Mouse (Mus musculus): ENCODE results near the gene Mylk2.

DNA sequence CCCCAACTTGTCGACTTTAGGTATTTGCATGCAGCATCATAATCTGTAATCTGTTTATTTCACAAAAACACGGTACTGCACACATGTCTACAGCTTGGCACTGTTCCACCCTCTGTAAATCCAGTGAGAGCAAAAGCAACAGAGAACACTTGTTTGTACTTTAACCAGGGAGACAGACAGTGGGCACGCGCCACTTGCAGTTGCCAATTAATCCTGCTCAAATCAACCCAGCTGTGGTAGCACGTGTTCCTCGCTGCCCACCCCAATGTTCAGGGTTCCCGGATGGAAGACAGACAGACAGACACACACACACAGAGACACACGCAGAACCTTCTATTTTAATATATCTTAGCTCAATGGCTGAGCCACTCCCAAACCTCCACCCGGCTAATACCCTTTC is 15.3 kb upstream of the Mylk2 start:
- no peak for TF ChIP-seq CHD2 (IDR thresholded peaks at IDR 0.05; ENCODE audit: low read depth, low read length)
- TF ChIP-seq MAFK (IDR thresholded peaks at IDR 0.05; ENCODE audit: insufficient read depth, low read depth, low read length), result no peak
- TF ChIP-seq ZNF384 (IDR thresholded peaks at IDR 0.05; ENCODE audit: low read depth, low read length), result no peak
- TF ChIP-seq HCFC1 (IDR thresholded peaks at IDR 0.05; ENCODE audit: borderline replicate concordance, insufficient read depth, low read length), result no peak

Measured in ES-E14 (cell line).